Mouse (Mus musculus) gastrocnemius, adult 2 months (tissue): ENCODE data around the gene Stc2. TPM values are rescaled to one million over a fixed set of nuclear protein-coding genes. Genes with fewer than 3 reads are reported as not detected.

Experiments
- DNase-seq: peaks from one replicate; pipeline ENCODE4 v3.0.0; 2022
- H3K27ac ChIP-seq: fragments of 200-600 bp; 2 replicates; pipeline ENCODE4 v1.8.1; 2022; ENCODE audit warnings: mild to moderate bottlenecking
- H3K4me3 ChIP-seq: fragments of 200-600 bp; 2 replicates; pipeline ENCODE4 v1.8.1; 2022; ENCODE audit warnings: mild to moderate bottlenecking, moderate library complexity
- CTCF ChIP-seq: fragments of 200-600 bp; IDR thresholded peaks from 2 replicates; pipeline ENCODE4 v1.8.1; 2022; ENCODE audit warnings: antibody characterized with exemption, mild to moderate bottlenecking, moderate library complexity
- intact Hi-C: fragments of 180-260 bp; cut with DNase I; formaldehyde crosslinking; loops from one replicate; pipeline ENCODE4 v1.15.1; 2025
- total RNA-seq, 2 experiments: library from RNA; stranded (reverse); gene quantifications; 2 replicates each; pipeline ENCODE4 v1.2.3; 2021

The Stc2 gene
- total RNA-seq, 2 experiments from 2014 or later: 2.8 to 14.1 TPM

DNA sequence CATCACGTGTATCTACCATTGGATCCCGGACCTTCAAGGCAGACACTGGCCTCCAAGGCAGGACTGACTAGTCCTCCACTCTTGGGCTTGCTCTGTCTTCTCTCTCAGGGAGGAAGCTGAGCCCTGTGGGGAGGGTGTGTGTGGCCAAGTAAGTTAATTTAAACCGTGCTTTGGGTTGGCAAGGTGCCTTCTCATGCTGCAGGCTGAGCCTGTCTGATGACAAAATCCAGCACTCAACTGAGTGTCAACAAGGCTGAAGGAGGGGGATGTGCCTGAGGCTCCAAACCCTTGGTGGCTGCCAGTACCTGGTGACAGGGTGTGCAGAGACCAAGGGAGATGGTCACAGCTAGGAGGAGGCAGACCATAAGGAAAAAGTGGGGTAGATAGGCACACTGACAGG lies 7.5 kb downstream of the Stc2 start:
- H3K27ac ChIP-seq: no peak overlapping the region

DNA sequence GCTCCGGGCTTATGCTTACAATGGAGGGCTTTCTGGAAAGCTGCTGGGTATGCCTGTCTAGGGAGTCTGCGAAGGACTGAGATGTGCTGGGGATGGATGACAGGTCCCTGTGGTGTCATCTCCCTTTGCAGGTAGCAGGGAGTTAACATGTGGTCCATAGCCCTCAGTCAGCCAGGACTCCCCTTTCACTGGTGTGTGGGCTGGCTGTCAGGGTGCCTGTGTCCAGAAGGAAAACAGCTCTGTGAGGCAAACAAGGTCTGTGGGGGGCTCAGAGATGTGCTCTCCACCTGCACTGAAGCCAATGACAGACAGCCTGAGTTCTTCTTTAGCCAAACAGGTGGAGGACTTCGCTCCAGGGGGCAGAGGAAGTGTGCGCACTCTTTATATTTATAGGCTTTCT lies 8.8 kb downstream of the Stc2 start:
- no peak overlapping the region for H3K27ac ChIP-seq
- no peak overlapping the region for H3K4me3 ChIP-seq
- intact Hi-C loops: no loop called here
- DNase-seq: no peak
- no peak for TF ChIP-seq CTCF

More for the DNA sequence above, 7.5 kb downstream of the Stc2 start:
- DNase-seq: peak; percentile 37
- intact Hi-C loops: no loop called here
- H3K4me3 ChIP-seq: no peak overlapping the region
- TF ChIP-seq CTCF: no peak

DNA sequence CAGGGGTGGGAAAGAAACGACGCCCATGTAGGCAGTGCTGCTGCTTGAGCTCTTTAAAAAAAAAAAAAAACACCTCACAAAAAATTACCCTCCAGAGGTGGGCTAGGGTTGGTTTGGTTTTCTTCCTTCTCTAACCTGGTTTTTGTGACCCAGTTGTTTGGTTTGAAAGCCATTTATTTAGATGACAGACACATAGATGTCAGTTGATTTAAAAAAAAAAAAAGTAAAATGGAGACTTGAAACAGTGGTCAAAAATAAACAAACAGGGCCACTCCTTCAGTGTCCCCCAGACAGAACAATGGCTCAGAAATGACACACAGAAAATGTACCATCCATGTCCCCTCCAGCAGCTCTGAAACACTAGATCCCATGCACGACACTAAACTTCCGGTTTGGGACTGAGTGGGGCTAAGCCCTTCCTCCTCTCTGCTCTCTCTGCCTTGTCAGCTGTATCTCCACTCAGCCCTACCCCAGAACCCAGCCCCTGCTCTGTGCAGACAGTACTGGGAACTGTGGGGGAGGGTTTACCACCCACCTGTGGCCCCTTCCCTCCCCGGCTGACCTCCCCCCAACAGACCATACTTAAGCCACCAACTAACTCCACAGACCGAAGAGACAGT lies 10.5 kb downstream of the Stc2 start:
- TF ChIP-seq CTCF: no peak
- DNase-seq: no peak
- intact Hi-C loops: no loop called here
- Histone ChIP-seq H3K27ac (no peak overlapping the region), H3K4me3 (no peak overlapping the region)

DNA sequence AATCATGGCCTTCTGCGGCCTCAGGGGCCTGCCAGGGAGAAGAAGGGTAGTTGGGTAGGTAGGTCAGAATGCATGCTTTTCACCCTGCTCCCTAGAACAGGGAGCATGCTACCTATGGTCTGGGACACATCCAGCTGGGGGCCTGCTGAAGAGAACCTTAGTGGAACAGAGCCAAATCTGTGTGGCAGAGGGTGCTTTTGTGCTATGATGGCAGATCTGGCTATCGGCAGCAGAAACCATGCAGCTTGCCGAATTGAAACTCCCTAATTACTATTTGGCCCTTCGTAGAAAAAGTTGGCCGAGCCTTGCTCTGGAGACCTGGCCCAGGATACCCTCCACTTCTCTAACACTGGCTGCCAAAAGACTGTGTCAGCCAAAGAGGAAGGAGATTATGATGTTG lies 11.4 kb downstream of the Stc2 start:
- no peak for DNase-seq
- Histone ChIP-seq H3K27ac (no peak overlapping the region), H3K4me3 (no peak overlapping the region)
- no peak for TF ChIP-seq CTCF
- intact Hi-C loops: no loop called here

DNA sequence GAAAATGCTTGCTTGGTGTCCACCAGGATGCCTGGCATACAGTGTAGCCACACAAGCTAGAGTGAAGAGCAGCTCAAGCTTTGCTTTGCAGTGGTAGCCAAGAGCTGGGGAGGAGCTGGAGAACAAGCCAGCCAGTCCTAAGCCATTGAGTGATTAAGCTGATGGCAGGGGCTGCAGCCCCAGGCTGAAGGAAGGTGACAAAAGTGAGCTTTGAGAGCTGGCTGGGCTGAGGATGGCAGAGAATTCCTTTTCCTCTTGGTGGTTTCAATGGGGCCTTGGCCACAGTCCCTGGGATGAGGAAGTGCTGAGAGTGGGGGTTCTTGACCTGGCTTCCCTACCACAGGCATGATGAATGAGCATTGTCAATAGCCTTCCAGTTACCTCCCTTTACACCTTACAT lies 13.0 kb downstream of the Stc2 start:
- Histone ChIP-seq H3K27ac (no peak overlapping the region), H3K4me3 (no peak overlapping the region)
- DNase-seq: no peak
- intact Hi-C loops: no loop called here
- TF ChIP-seq CTCF: no peak

DNA sequence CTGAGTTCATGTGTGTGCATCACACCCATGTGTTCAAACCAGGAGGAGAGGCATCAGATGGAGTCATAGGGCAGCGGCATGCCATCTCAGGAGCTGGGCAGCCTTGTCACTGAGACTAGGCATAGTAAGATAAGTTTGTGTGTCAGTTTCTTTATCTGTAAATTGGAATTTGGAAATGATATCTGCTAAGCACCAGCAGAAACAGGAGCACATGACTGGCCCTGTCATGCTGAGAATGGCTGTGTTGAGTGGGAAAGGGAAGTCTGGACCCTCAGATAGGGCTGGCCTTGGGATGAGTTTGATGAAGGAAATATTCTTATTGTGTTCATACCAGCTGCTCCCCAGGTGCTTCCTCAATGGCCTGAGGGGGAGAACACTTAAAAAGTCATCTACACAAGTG lies 14.1 kb downstream of the Stc2 start:
- intact Hi-C loops: no loop called here
- DNase-seq: no peak
- no peak for TF ChIP-seq CTCF
- H3K4me3 ChIP-seq: no peak overlapping the region
- no peak overlapping the region for H3K27ac ChIP-seq

DNA sequence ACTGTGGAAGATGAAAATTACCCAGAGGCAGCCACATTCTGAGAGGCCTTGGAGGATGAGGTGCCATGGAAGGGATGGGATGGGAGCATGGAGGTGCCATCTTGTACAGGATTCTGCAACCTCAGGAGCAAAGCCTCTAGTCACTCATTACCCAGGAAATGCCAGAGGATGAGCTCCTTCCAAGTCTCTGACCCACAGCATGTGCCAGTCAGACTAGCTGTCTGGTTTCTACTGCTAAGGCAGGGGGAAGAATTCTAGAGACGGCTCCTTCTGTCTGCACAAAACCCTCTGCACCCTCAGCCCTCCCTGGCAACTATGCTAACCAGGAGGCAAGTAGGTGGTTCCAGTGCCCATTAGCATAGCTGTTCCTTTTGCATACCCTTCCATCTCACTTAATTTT lies 15.4 kb downstream of the Stc2 start:
- Histone ChIP-seq H3K27ac (no peak overlapping the region), H3K4me3 (no peak overlapping the region)
- no peak for TF ChIP-seq CTCF
- intact Hi-C loops: no loop called here
- no peak for DNase-seq

Other genes starting within 250 kb of the Stc2 start
- not detected for gene Gm17332, start 187.6 kb downstream of the Stc2 start, total RNA-seq